Mouse (Mus musculus): ENCODE results near the gene Slc30a7. TPM values are rescaled to one million over a fixed set of nuclear protein-coding genes. Genes with fewer than 3 reads are reported as not detected.
A peak's percentile ranks its signal among the peaks of the same experiment; 100 is the strongest.

The Slc30a7 gene
- polyA plus RNA-seq (2012; rRNA removed): 2.7 and 4.3 TPM in 2 replicates

DNA sequence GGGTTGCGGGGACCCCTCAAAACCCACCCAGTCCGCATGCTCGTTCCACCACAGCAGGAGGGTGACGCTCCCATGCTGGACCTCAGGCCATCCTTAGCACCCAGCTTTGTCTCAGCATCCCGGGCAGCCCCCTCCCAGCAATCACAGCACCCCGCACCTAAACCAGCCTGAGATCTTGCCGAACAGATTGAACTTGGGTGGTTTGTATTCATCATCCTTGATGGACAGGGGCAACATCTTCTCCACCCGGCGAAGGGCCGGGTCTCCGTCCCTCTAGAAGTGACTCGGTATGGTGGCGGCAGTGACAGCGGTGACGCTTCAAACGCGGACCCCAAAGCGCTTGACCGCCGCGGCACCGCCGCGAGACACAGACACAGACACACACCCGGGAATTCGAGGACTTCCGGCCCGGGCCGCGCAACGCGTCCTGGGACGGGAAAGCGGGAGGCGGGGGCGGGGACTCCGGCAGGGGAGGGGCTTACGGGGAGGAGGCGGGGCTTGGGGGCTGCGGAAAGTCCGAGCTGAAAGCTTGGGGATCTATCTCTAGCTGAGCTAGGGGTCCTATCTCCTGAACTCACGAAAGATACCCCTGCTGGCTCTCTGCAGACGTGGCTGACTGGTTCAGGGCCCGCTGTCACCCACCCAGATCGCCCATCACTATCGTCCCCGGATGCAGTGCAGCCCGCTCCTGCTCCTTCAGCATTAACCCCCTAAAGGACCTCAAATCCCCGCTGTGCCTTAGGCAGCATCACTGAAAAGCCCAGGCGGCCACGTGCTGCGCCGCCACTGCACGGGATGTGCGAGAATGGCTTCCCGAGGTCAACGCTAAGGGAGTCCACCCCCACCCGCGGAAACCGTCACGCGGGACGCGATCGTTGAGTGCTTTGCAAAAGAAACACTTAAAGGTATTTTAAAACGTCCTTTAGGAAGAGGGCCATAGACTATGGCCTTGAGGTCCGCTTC is at the start of gene Slc30a7, which contains the start of gene Extl2:
Gene Slc30a7, minus strand, starts transcription at position 429 of the 963 bp plus-strand sequence.
Gene Extl2, plus strand, starts transcription at position 485 of the 963 bp plus-strand sequence.
- TF ChIP-seq CTCF (IDR thresholded peaks at IDR 0.05; ENCODE audit: control insufficient read depth, insufficient read depth, insufficient replicate concordance, low read depth, low read length): no peak
- peak; percentile 43 for TF ChIP-seq POLR2A (IDR thresholded peaks at IDR 0.05; ENCODE audit: control insufficient read depth, low read depth, low read length)
- Histone ChIP-seq H3K27me3 (ENCODE audit: control insufficient read depth, insufficient read depth, low read length) (no peaks in the 10 kb centered on the region), H3K4me3 (ENCODE audit: control insufficient read depth, low read depth, low read length) (peak within 1 kb of the TSS; percentile 96), H3K27ac (ENCODE audit: control insufficient read depth, insufficient read depth, low read depth, low read length) (peak within 1 kb of the TSS; percentile 90), H3K36me3 (ENCODE audit: control insufficient read depth, insufficient read depth, low read length) (no peaks in the 10 kb centered on the region), H3K4me1 (ENCODE audit: control insufficient read depth, insufficient read depth, low read length) (peaks cover 4% of the 10 kb centered on the region)

- no peak overlapping the region for H3K4me3 ChIP-seq (ENCODE audit: control insufficient read depth, low read depth, low read length)
- no peak for TF ChIP-seq POLR2A (IDR thresholded peaks at IDR 0.05; ENCODE audit: control insufficient read depth, low read depth, low read length)
- no peak for TF ChIP-seq CTCF (IDR thresholded peaks at IDR 0.05; ENCODE audit: control insufficient read depth, insufficient read depth, insufficient replicate concordance, low read depth, low read length)
- no peaks in the 10 kb centered on the region for H3K27me3 ChIP-seq (ENCODE audit: control insufficient read depth, insufficient read depth, low read length)
- no peak overlapping the region for H3K27ac ChIP-seq (ENCODE audit: control insufficient read depth, insufficient read depth, low read depth, low read length)
- H3K36me3 ChIP-seq (ENCODE audit: control insufficient read depth, insufficient read depth, low read length): no peaks in the 10 kb centered on the region
- H3K4me1 ChIP-seq (ENCODE audit: control insufficient read depth, insufficient read depth, low read length): no peaks in the 10 kb centered on the region
These were observed 39.8 kb upstream of the Slc30a7 start for GRCm38 (mm10) chr3:116047034-116047433.

- no peaks in the 10 kb centered on the region for H3K4me1 ChIP-seq (ENCODE audit: control insufficient read depth, insufficient read depth, low read length)
- H3K27ac ChIP-seq (ENCODE audit: control insufficient read depth, insufficient read depth, low read depth, low read length): no peak overlapping the region
- no peak overlapping the region for H3K4me3 ChIP-seq (ENCODE audit: control insufficient read depth, low read depth, low read length)
- H3K36me3 ChIP-seq (ENCODE audit: control insufficient read depth, insufficient read depth, low read length): no peaks in the 10 kb centered on the region
- TF ChIP-seq CTCF (IDR thresholded peaks at IDR 0.05; ENCODE audit: control insufficient read depth, insufficient read depth, insufficient replicate concordance, low read depth, low read length): no peak
- no peak for TF ChIP-seq POLR2A (IDR thresholded peaks at IDR 0.05; ENCODE audit: control insufficient read depth, low read depth, low read length)
- no peaks in the 10 kb centered on the region for H3K27me3 ChIP-seq (ENCODE audit: control insufficient read depth, insufficient read depth, low read length)
These were observed 38.8 kb upstream of the Slc30a7 start for GRCm38 (mm10) chr3:116046000-116046399.

DNA sequence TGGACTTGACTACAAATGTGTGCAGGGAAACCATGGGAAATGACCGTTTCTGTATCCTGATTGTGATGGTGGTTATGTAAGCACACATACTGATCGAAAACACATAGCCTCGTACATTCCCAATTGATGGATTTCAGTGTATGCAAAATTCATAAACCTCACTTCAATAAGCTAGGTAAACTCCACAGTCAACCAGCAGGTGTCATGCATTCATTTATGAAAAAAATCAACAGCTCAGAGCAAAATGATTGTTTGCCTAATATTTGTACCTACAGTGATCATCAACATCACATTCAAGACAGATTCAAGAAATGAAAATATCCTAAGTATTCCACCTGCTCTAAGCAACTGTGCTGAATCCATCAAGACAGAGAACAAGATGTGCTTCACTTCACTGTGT is 33.6 kb upstream of the Slc30a7 start:
- Histone ChIP-seq H3K36me3 (ENCODE audit: control insufficient read depth, insufficient read depth, low read length) (no peaks in the 10 kb centered on the region), H3K27me3 (ENCODE audit: control insufficient read depth, insufficient read depth, low read length) (no peaks in the 10 kb centered on the region), H3K27ac (ENCODE audit: control insufficient read depth, insufficient read depth, low read depth, low read length) (no peak overlapping the region), H3K4me1 (ENCODE audit: control insufficient read depth, insufficient read depth, low read length) (no peaks in the 10 kb centered on the region), H3K4me3 (ENCODE audit: control insufficient read depth, low read depth, low read length) (no peak overlapping the region)
- no peak for TF ChIP-seq CTCF (IDR thresholded peaks at IDR 0.05; ENCODE audit: control insufficient read depth, insufficient read depth, insufficient replicate concordance, low read depth, low read length)
- TF ChIP-seq POLR2A (IDR thresholded peaks at IDR 0.05; ENCODE audit: control insufficient read depth, low read depth, low read length): no peak

DNA sequence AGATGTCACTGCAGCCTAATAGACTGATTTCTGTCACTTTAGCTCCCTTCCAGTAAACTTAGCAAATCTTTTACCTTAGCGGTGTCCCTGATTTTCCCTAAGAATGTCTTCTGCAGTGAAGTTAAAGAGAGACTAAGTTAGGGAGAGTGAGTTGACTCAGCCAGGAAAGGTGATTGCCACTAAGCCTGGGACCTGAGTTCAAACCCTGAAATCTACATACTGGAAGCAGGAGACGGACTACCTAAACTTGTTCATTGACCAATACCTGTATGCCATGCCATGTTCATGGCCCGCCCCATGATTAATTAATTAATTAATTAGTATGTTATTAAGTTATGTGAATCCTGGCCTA is 26.6 kb upstream of the Slc30a7 start:
- H3K4me3 ChIP-seq (ENCODE audit: control insufficient read depth, low read depth, low read length): no peak overlapping the region
- H3K27ac ChIP-seq (ENCODE audit: control insufficient read depth, insufficient read depth, low read depth, low read length): no peak overlapping the region
- H3K27me3 ChIP-seq (ENCODE audit: control insufficient read depth, insufficient read depth, low read length): no peaks in the 10 kb centered on the region
- H3K36me3 ChIP-seq (ENCODE audit: control insufficient read depth, insufficient read depth, low read length): no peaks in the 10 kb centered on the region
- no peaks in the 10 kb centered on the region for H3K4me1 ChIP-seq (ENCODE audit: control insufficient read depth, insufficient read depth, low read length)
- TF ChIP-seq POLR2A (IDR thresholded peaks at IDR 0.05; ENCODE audit: control insufficient read depth, low read depth, low read length) (no peak), CTCF (IDR thresholded peaks at IDR 0.05; ENCODE audit: control insufficient read depth, insufficient read depth, insufficient replicate concordance, low read depth, low read length) (no peak)

- H3K27me3 ChIP-seq (ENCODE audit: control insufficient read depth, insufficient read depth, low read length): no peaks in the 10 kb centered on the region
- H3K36me3 ChIP-seq (ENCODE audit: control insufficient read depth, insufficient read depth, low read length): no peaks in the 10 kb centered on the region
- no peak overlapping the region for H3K4me3 ChIP-seq (ENCODE audit: control insufficient read depth, low read depth, low read length)
- H3K4me1 ChIP-seq (ENCODE audit: control insufficient read depth, insufficient read depth, low read length): no peaks in the 10 kb centered on the region
- TF ChIP-seq POLR2A (IDR thresholded peaks at IDR 0.05; ENCODE audit: control insufficient read depth, low read depth, low read length) (no peak), CTCF (IDR thresholded peaks at IDR 0.05; ENCODE audit: control insufficient read depth, insufficient read depth, insufficient replicate concordance, low read depth, low read length) (no peak)
- no peak overlapping the region for H3K27ac ChIP-seq (ENCODE audit: control insufficient read depth, insufficient read depth, low read depth, low read length)
These were observed 26.1 kb upstream of the Slc30a7 start for GRCm38 (mm10) chr3:116033218-116033870.

- Histone ChIP-seq H3K4me1 (ENCODE audit: control insufficient read depth, insufficient read depth, low read length) (peaks cover 2% of the 10 kb centered on the region; the same call in 1 of the 2 replicates), H3K36me3 (ENCODE audit: control insufficient read depth, insufficient read depth, low read length) (no peaks in the 10 kb centered on the region; the same call in 1 of the 2 replicates), H3K27ac (ENCODE audit: control insufficient read depth, insufficient read depth, low read depth, low read length) (no peak overlapping the region), H3K4me3 (ENCODE audit: control insufficient read depth, low read depth, low read length) (no peak overlapping the region), H3K27me3 (ENCODE audit: control insufficient read depth, insufficient read depth, low read length) (no peaks in the 10 kb centered on the region)
- TF ChIP-seq POLR2A (IDR thresholded peaks at IDR 0.05; ENCODE audit: control insufficient read depth, low read depth, low read length) (no peak), CTCF (IDR thresholded peaks at IDR 0.05; ENCODE audit: control insufficient read depth, insufficient read depth, insufficient replicate concordance, low read depth, low read length) (no peak)
These were observed 23.1 kb upstream of the Slc30a7 start for GRCm38 (mm10) chr3:116030152-116030788.
